Mouse (Mus musculus): ENCODE measurements around the gene Eapp.
"Not testable (repeated sequence)": the region's sequence is repeated elsewhere in the genome, so short reads cannot be mapped to it uniquely, and the experiment has no call there.

DNA sequence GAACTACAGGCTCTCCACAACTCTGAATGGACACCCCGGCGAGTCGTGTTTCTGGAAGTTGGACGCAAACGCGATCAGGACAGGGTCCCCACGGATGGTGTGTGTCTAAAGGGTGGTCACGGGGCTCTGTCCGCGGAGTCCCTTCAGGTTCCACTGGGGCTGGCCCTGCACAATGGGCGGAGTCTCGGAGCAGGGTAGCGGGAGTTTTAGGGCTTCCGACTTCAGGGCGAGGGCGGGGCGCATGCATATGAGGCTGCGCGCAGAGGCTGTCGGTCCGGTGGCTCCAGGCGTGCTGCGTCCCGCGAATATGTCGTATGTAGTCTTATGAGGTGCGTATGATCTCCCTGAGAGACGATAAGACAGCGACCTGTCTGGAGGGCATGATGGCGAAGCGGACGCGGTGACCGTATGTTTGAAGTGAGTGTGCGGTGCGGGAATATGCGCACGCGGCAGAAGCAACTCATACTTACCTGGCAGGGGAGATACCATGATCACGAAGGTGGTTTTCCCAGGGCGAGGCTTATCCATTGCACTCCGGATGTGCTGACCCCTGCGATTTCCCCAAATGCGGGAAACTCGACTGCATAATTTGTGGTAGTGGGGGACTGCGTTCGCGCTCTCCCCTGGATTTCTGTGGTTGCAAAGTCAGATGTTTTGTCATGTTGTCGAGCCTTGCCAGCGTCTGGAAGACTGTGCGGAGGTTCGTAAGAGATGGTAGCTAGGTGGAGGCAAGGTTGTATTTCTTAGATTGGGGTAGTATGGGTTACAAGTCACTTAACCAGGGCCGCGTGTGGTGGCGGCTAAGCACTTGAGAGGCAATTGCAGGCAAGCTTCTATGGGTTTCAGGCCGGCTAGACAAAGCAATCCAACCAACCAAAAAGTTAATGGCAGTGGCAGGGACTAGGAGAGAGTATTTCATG lies 33.7 kb upstream of the Eapp start:
- TF ChIP-seq CTCF (conservative IDR thresholded peaks at IDR 0.05 in 1 of 2, IDR thresholded peaks at IDR 0.05 in 1 of 2; ENCODE audit: low read depth in 2 of 2, low read length in 2 of 2); MAX (IDR thresholded peaks at IDR 0.05; ENCODE audit: low read length); USF2 (conservative IDR thresholded peaks at IDR 0.05; ENCODE audit: low read depth, low read length); EP300 (IDR thresholded peaks at IDR 0.05; ENCODE audit: low read length); TBP (conservative IDR thresholded peaks at IDR 0.05; ENCODE audit: low read depth, low read length); CHD1 (IDR thresholded peaks at IDR 0.05; ENCODE audit: low read depth, low read length); JUN (IDR thresholded peaks at IDR 0.05; ENCODE audit: insufficient read depth, low read depth, low read length); HCFC1 (IDR thresholded peaks at IDR 0.05; ENCODE audit: low read depth, low read length); BHLHE40 (IDR thresholded peaks at IDR 0.05; ENCODE audit: low read depth, low read length); ETS1 (conservative IDR thresholded peaks at IDR 0.05; ENCODE audit: low read depth, low read length); NELFE (IDR thresholded peaks at IDR 0.05; ENCODE audit: low read depth, low read length); POLR2A (IDR thresholded peaks at IDR 0.05; ENCODE audit: low read depth, low read length); JUND (conservative IDR thresholded peaks at IDR 0.05; ENCODE audit: low read depth, low read length): not testable (repeated sequence)
